Mouse (Mus musculus) E14TG2a.4 (cell line): ENCODE measurements around the gene Rrbp1.

ENCODE experiments used
- CTCF ChIP-seq: conservative IDR thresholded peaks from 2 replicates; pipeline ENCODE4 v1.5.1; 2014; ENCODE audit warnings: low read length
- NANOG ChIP-seq: IDR thresholded peaks from 2 replicates; pipeline ENCODE4 v1.6.1; 2014; ENCODE audit warnings: borderline replicate concordance, low read length, mixed read lengths

GRCm38 (mm10) chr2:143934439-143934838 is 76.6 kb downstream of the Rrbp1 start:
- TF ChIP-seq CTCF (no peak), NANOG (no peak)
